Mouse (Mus musculus) G1E (cell line): Measurements from ENCODE around the gene Sdf2. TPM values are rescaled to one million over a fixed set of nuclear protein-coding genes. Genes with fewer than 3 reads are reported as not detected.
"Not testable (repeated sequence)": the region's sequence is repeated elsewhere in the genome, so short reads cannot be mapped to it uniquely, and the experiment has no call there.

ENCODE experiments used
- ATAC-seq: 2 replicates; pipeline ENCODE4 v1.8.0; 2016; ENCODE audit warnings: mild to moderate bottlenecking; ENCODE audit not compliant: insufficient number of reproducible peaks, poor library complexity, low FRiP score, severe bottlenecking; ENCODE audit errors: extremely low read depth
- DNase-seq: peaks from one replicate; pipeline ENCODE4 v3.0.0; 2012; ENCODE audit warnings: low spot score
- H3K27me3 ChIP-seq: 2 replicates; pipeline ENCODE4 v1.6.1; 2012; ENCODE audit warnings: mild to moderate bottlenecking, low read length, inconsistent platforms; ENCODE audit not compliant: insufficient read depth
- H3K36me3 ChIP-seq: replicated peaks from 2 replicates; pipeline ENCODE3; 2012; ENCODE audit warnings: mild to moderate bottlenecking, inconsistent platforms
- H3K4me1 ChIP-seq: 2 replicates; pipeline ENCODE4 v1.6.1; 2012; ENCODE audit warnings: low read depth, low read length, inconsistent platforms, mixed read lengths; ENCODE audit not compliant: insufficient read depth
- H3K4me3 ChIP-seq: 2 replicates; pipeline ENCODE4 v1.5.1; 2012; ENCODE audit warnings: low read depth, mild to moderate bottlenecking, inconsistent platforms, low read length, moderate library complexity, mixed read lengths
- H3K9me3 ChIP-seq: replicated peaks from 2 replicates; pipeline ENCODE4 v1.6.1; 2012; ENCODE audit warnings: inconsistent platforms
- CTCF ChIP-seq: IDR thresholded peaks from 2 replicates; pipeline ENCODE4 v1.5.1; 2012; ENCODE audit warnings: low read depth, low read length, inconsistent platforms, mixed read lengths
- GATA1 ChIP-seq: IDR thresholded peaks from 2 replicates; pipeline ENCODE4 v1.6.1; 2012; ENCODE audit warnings: borderline replicate concordance, low read length, inconsistent platforms, mixed read lengths
- GATA2 ChIP-seq: IDR thresholded peaks from 2 replicates; pipeline ENCODE4 v1.6.1; 2012; ENCODE audit warnings: low read depth, low read length, inconsistent platforms, borderline replicate concordance
- POLR2AphosphoS5 ChIP-seq: IDR thresholded peaks from 2 replicates; pipeline ENCODE4 v1.6.1; 2012; ENCODE audit warnings: low read depth, low read length, inconsistent platforms; ENCODE audit not compliant: insufficient replicate concordance
- TAL1 ChIP-seq: conservative IDR thresholded peaks from 2 replicates; pipeline ENCODE4 v1.6.1; 2012; ENCODE audit warnings: low read depth, low read length, inconsistent platforms, mixed read lengths
- polyA plus RNA-seq: library from polyadenylated mRNA; stranded (reverse); fragments of >175 nt; gene quantifications from 2 replicates; pipeline ENCODE4 v1.2.3, GENCODE M21; 2012
- total RNA-seq, 2 experiments: library from RNA; stranded (forward) in 1 of 2; stranded (reverse) in 1 of 2; fragments of 200-1000 nt in 1 of 2; fragments of >200 nt in 1 of 2; fragmentation: Nextera tagmentation in 1 of 2; gene quantifications; 2 replicates each; pipeline ENCODE4 v1.2.3; 2014 to 2017

Sdf2 gene
- total and polyA plus RNA-seq, 3 experiments: 7.8 to 41.4 (median 22.7) TPM

DNA sequence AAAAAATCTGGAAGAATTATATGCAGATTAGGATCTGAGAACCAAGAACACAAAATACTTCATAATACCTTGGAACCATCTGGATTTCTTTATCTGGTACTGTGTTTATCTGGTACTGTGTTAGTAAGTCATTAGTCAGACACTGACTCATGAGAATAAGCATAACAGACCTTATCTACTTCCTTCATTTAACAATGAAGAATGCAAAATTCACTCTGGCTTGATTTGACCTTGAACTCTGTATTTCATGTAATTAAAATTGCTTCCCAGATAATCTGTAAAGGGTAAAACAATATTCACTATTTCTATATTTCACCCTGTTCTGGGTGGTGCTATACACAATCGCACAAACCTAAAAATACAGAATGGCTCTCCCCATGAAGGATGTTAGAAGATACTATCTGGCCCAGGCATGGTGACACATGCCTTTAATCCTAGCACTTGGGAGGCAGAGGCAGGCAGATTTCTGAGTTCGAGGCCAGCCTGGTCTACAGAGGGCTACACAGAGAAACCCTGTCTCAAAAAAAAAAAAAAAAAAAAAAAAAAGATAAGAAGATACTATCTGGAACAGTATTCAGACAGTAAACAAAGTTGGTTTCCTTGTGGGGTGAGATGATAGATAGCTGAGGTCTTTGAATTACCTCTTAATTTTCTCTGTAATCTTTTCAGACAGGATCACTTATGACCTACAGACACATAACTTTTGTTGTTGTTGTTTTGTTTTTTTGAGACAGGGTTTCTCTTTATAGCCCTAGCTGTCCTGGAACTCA lies 15.1 kb downstream of the Sdf2 start:
- peaks cover 30% of the 10 kb centered on the region for H3K36me3 ChIP-seq
- no peaks in the 10 kb centered on the region for H3K9me3 ChIP-seq
- H3K4me3 ChIP-seq: peak overlapping the region; percentile 98; the same call in 1 of the 2 replicates
- no peak for DNase-seq
- TF ChIP-seq CTCF (no peak), GATA1 (no peak), TAL1 (no peak), POLR2AphosphoS5 (no peak), GATA2 (no peak)
- peaks cover 13% of the 10 kb centered on the region for H3K4me1 ChIP-seq
- H3K27me3 ChIP-seq: no peaks in the 10 kb centered on the region
- ATAC-seq: no peak; the same call in 1 of the 2 replicates

DNA sequence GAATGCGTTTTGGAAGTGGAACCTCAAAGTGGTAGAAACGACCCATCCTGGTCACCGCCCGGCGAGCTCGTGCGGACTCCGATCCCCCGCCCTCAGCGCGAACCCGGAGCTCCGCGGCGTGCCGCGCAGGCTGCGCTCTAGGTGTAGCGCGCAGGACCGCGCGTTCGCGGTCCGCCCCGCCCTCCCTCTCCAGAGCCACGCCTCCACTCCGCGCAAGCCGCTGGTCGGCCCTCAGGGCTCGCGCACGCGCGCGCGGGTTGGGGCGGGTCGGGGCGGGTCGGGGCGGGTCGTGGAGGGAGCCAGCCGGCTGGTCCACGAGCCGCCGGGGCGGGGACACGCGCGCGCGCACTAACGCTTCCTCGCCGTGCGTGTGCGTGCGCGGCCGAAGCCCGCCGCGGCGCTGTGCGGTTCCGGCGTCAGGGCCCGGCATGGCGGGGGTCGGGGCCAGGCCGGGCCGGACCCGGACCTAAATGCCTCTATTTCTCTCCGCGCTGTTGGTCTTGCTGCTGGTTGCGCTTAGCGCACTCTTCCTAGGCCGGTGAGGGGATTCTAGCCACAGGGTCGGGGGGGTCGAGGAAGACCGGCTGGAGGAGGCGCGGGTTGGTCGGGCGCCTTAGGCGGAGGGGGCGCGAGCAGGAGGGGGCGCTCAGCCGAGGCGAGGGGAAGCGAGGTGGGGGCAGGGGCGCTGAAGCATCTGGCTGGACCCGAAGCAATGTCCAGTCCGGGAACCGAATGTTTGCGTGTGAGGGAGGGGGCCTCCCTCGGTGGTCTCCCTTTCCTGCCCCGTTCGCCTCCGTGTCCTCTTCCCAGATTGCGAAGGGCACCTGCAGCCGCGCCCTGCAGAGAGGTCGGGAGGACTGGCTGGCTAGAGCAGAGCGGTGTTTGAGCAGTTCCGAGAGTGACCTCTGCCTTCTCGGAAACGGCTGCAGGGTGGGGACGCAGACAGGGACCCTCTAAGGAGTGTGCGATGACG lies 16.1 kb downstream of the Sdf2 start, which contains the start of gene 2610507B11Rik:
Gene 2610507B11Rik (plus strand): TSS at position 373 of the 973 bp plus-strand sequence.
- Histone ChIP-seq H3K36me3 (peaks cover 35% of the 10 kb centered on the region), H3K27me3 (no peaks in the 10 kb centered on the region), H3K9me3 (no peaks in the 10 kb centered on the region), H3K4me1 (peaks cover 13% of the 10 kb centered on the region), H3K4me3 (peak within 1 kb of the TSS; percentile 98)
- ATAC-seq (peak; percentile 66), DNase-seq (peak; percentile 94)
- no peak for TF ChIP-seq GATA2
- no peak for TF ChIP-seq CTCF
- no peak for TF ChIP-seq TAL1
- no peak for TF ChIP-seq POLR2AphosphoS5
- no peak for TF ChIP-seq GATA1

DNA sequence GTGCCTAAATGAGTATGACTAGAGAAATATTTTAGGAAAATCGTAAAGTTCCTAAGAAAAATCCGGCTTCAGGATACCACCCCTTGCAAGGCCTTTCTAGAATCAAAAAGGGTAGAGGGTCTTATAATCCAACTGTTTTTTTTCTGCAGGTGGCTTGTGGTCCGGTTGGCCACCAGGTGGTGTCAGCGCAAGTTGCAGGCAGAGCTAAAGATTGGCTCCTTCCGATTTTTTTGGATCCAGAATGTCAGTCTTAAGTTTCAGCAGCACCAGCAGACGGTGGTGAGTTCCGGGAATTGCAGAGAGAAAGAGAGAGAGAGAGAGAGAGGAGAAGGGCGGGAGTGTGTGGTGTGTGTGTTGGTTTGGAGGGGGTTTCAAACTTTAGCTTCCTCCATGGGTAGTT lies 17.0 kb downstream of the Sdf2 start:
- H3K27me3 ChIP-seq: no peaks in the 10 kb centered on the region
- TF ChIP-seq GATA1: no peak
- peak; percentile 47; the same call in 1 of the 2 replicates for TF ChIP-seq CTCF
- no peaks in the 10 kb centered on the region for H3K9me3 ChIP-seq
- ATAC-seq (no peak), DNase-seq (peak; percentile 19)
- H3K36me3 ChIP-seq: peaks cover 43% of the 10 kb centered on the region
- peaks cover 13% of the 10 kb centered on the region for H3K4me1 ChIP-seq
- H3K4me3 ChIP-seq: peak overlapping the region; percentile 98; the same call in 1 of the 2 replicates

DNA sequence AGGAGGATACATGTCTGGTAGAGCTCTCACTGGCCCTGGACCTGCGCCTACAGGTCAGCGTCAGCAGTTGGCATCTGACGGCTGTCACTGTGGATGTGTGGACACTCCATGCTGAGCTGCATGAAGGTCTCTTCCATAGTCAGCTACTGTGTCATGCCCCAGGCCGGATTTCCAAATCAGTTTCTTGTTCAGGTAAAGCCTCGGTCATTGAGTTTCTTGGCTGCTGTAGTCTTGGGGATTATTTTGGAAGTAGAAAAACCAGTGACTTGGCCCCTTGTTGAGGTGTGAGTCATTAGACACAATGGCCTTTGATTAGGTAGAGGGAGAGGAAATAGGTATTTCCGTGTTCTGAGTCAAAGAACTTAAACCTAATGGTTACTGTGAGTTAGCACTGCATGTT lies 20.0 kb downstream of the Sdf2 start:
- no peak for ATAC-seq
- H3K36me3 ChIP-seq: peaks cover 72% of the 10 kb centered on the region
- TF ChIP-seq POLR2AphosphoS5 (no peak), TAL1 (no peak), GATA1 (no peak), GATA2 (no peak), CTCF (no peak)
- peaks cover 13% of the 10 kb centered on the region for H3K4me1 ChIP-seq
- H3K4me3 ChIP-seq: no peak overlapping the region
- H3K27me3 ChIP-seq: no peaks in the 10 kb centered on the region
- DNase-seq: no peak
- no peaks in the 10 kb centered on the region for H3K9me3 ChIP-seq

DNA sequence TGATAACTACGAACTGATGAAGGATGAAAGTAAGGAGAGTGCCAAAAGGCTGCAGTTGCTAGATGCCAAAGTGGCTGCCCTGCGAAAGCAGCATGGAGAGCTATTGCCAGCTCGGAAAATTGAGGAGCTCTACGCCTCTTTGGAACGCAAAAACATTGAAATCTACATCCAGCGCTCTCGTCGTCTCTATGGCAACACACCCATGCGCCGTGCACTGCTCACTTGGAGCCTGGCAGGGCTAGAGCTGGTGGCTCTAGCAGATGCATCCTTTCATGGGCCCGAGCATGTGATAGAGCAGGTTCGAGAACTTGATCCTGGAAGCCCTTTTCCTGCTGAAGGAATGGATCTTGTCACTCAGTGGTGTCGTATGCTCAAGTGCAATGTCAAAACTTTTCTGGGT lies 26.4 kb downstream of the Sdf2 start:
- peaks cover 97% of the 10 kb centered on the region for H3K36me3 ChIP-seq
- ATAC-seq: no peak

DNA sequence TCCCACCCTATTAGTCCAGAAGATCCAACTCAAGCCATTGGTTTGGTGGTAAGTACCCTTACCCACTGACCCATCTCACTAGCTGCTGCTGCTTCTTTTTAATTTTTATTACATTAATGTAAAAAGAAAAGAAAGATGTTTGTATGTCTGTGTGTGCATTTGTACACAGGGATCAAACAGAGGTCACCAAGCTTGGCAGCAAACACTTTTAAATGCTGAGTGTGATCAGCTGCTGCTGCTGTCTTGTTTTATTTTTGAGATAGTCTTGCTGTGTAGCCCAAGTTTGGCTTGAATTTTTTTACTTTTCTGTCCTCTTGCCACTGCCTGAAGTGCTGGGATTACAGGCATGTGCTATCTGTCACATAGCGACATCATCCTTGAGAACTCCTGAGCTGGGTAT lies 30.1 kb downstream of the Sdf2 start:
- no peak for ATAC-seq
- Histone ChIP-seq H3K4me1 (peaks cover 5% of the 10 kb centered on the region), H3K4me3 (no peak overlapping the region), H3K36me3 (peaks cover 100% of the 10 kb centered on the region), H3K9me3 (no peaks in the 10 kb centered on the region), H3K27me3 (no peaks in the 10 kb centered on the region)
- no peak for DNase-seq
- TF ChIP-seq GATA2 (no peak), POLR2AphosphoS5 (no peak), CTCF (no peak), GATA1 (no peak)

More for the DNA sequence above, 26.4 kb downstream of the Sdf2 start:
- DNase-seq: no peak
- TF ChIP-seq TAL1 (no peak), GATA1 (no peak), CTCF (no peak), POLR2AphosphoS5 (no peak), GATA2 (no peak)
- H3K9me3 ChIP-seq: no peaks in the 10 kb centered on the region
- H3K4me1 ChIP-seq: peaks cover 5% of the 10 kb centered on the region
- H3K27me3 ChIP-seq: no peaks in the 10 kb centered on the region
- no peak overlapping the region for H3K4me3 ChIP-seq

DNA sequence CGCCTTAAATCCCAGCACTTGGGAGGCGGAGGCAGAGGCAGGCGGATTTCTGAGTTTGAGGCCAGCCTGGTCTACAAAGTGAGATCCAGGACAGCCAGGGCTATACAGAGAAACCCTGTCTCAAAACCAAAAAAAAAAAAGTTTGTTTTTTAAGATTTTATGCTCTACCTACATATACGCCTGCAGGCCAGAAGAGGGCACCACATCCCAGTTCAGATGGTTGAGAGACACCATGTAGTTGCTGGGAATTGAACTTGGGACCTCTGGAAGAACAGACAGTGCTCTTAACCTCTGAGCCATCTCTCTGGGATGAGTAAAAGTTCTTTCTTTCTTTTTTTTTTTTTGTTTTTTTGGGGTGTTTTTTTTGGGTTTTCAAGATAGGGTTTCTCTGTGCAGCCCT lies 30.6 kb downstream of the Sdf2 start:
- not testable (repeated sequence) for H3K4me1 ChIP-seq, H3K27me3 ChIP-seq, H3K9me3 ChIP-seq, H3K4me3 ChIP-seq, ATAC-seq, DNase-seq
- peaks cover 100% of the 10 kb centered on the region for H3K36me3 ChIP-seq
